Mouse (Mus musculus): Measurements from ENCODE around the gene Uqcc3.
"Not testable (repeated sequence)": the region's sequence is repeated elsewhere in the genome, so short reads cannot be mapped to it uniquely, and the experiment has no call there.

Gene Uqcc3

DNA sequence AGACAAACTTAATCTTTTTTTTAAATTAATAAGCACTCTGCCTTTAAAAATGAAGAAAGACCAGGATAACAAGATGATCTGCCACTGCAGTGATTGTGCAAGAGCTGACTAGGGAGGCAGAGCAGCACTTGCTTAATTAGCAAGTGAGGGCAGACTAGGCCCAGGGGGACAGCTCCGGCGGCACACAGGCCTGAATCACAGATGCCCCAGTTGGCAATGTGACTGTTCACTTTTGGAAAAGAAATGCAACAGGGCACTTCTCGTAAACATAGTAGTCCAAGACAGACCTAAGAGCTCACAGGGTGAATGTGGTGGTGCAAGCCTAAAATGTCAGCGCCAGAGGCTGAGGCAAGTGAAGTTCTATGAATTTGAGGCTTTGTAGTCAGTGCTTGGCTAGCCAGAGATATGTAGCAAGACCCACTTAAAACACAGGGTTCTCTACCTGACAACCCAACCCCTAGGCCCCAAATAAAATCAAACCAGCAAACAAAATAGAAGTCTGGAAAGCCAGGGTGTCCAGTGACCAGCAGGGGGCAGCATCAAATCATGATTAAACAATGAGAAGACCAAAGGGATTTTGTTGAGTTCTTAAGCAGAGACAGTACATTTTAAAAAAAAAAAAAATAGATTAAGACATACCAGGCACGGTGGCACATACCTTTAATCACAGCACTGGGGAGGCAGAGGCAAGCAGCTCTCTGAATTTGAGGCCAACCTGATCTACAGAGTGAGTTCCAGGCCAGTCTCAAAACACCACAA, 36.2 kb downstream of the Uqcc3 start:
- DNase-seq: peak; percentile 79

DNA sequence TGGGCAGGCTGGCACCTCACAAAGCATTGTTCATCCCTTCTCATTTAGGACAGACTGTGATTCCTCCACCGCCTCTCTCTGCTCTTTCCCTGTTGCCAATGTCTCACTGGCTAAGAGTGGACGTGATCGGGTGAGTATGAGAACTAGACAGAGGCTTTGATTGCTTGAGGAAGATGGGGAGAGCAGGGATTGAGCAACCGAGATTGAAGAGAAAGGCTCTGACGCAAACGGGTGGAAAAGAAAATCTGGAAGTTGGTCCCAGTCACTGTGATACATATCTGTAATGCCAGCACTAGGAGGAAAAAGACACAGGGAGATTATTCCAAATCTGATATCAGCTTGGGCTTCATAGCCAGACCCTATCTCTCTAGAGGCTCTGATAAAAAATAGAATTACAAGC, 37.8 kb downstream of the Uqcc3 start:
- no peak for DNase-seq

GRCm38 (mm10) chr19:8841012-8841411, 39.7 kb downstream of the Uqcc3 start:
- no peak for DNase-seq

- DNase-seq: peak; percentile 88
Observed at GRCm38 (mm10) chr19:8839908-8840791, 40.6 kb downstream of the Uqcc3 start.

- no peak for DNase-seq
Observed at GRCm38 (mm10) chr19:8839103-8839907, 41.4 kb downstream of the Uqcc3 start, which contains the start of gene Gng3. Gene Gng3, minus strand, starts transcription at chr19:8839194.

DNA sequence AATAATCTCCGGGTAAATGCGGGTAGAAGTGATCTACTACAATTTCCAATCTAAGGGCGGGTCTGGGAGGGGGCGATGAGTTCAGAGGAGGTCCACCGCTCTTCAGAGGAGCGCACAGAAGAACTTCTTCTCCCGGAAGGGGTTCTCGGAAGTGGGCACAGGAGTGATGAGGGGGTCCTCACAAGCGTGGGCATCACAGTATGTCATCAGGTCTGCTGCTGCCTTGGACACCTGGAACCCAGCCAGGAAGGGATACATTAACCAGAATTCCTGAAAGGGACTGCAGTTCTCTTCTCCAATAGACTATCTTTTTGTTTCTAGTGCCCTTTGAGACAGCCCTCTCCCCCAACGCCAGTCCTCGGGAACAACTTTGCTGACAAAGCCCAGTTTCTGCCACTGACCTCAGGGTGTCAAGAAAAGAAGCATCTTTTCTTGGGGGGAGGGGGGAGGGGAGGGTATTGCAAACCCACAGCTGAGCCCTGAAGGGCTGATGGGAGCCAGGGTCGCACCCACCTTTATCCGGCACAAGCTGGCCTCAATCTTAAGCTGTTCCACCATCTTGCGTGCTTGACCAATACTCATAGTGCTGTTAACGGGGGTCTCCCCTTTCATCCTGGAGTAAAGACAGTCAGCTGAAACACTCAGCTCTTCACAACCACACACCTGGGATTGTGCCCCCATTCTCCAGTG, 42.5 kb downstream of the Uqcc3 start:
- peak; percentile 17 for DNase-seq

DNA sequence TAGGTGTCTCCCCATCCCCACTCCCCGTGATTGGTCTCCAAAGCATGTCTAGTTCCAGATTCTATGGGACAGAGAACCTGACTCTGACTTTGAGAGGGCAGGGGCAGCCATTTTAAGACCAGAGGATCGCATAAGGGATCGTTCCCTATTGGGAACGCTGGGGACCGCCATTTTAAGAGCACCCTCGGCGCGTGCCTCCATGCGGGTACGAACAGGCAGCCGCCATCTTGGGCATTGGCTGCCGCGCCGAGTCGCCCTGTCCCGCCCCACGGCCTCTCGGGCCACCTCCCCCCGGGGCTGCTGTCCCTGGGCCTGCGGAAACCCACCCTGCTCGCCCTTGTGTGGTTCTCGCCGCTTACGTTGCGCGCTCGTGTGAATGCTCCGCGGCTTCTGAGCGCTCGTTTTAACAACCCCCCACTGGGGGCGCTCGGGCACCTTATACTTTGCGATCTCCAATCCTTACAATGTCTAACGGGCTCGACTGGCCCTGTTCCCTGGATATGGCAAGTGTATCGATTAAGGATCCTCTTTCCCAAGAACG, 43.4 kb downstream of the Uqcc3 start, which contains the start of gene Bscl2:
TSS of gene Bscl2 (plus strand) at position 217 of the 541 bp plus-strand sequence.
- DNase-seq: peak; percentile 85

DNA sequence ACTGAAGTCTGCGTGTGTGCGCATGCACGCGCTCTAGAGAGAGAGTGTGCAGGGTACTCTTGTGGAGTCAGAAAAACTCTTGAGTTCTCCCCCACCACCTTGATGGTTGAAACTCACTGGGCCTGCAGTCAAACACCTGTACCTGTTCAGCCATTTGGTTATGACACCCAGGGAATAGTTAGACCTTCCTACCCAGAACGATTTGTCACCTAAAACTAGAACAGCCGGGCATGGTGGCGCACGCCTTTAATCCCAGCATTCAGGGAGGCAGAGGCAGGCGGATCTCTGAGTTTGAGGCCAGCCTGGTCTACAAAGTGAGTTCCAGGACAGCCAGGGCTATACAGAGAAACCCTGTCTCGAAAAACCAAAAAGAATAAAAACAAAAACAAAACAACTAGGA, 44.4 kb downstream of the Uqcc3 start:
- DNase-seq: not testable (repeated sequence)

DNA sequence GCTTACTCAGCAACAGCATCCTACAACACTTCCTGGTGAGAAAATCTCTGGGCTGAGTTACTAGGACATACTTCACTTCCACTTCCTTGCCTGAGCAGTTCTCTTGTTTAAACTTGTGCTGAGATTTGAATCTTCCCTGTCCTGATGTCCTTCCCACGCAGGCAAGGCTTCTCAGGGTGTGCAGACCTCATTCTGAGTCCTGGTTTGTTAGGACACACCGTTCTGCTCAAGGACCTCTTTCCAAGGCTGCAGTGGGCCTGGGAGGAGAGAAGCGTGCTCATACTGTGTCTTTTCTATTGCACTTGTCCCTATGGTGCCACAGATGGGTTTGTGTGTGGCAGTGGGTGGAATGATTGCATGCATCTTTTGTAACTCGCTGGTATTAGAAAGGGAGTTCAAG, 47.8 kb downstream of the Uqcc3 start:
- no peak for DNase-seq

- DNase-seq: no peak
Observed at GRCm38 (mm10) chr19:8831262-8831661, 49.5 kb downstream of the Uqcc3 start.

- DNase-seq: no peak
Observed at GRCm38 (mm10) chr19:8830664-8831063, 50.1 kb downstream of the Uqcc3 start.
